Mouse (Mus musculus): ENCODE measurements around the gene Aldh18a1.

GRCm38 (mm10) chr19:40589530-40589880 lies 1.2 kb upstream of the Aldh18a1 start:
- TF ChIP-seq GATA1 (IDR thresholded peaks at IDR 0.05; ENCODE audit: borderline replicate concordance, low read length) (no peak), FLI1 (IDR thresholded peaks at IDR 0.05; ENCODE audit: low read length) (no peak)
